Mouse (Mus musculus) embryonic fibroblast, embryonic 13.5 days (primary cell): ENCODE results near the gene Mast1.
"Not testable (repeated sequence)": the region's sequence is repeated elsewhere in the genome, so short reads cannot be mapped to it uniquely, and the experiment has no call there.

Experiments used
- CTCF ChIP-seq: IDR thresholded peaks from 2 replicates; pipeline ENCODE4 v1.5.1; 2011; ENCODE audit warnings: mild to moderate bottlenecking, control low read depth, low read length, moderate library complexity, borderline replicate concordance; ENCODE audit not compliant: insufficient read depth
- POLR2A ChIP-seq: IDR thresholded peaks from 2 replicates; pipeline ENCODE4 v1.6.1; 2011; ENCODE audit warnings: low read depth, mild to moderate bottlenecking, control low read depth, low read length, moderate library complexity

- not testable (repeated sequence) for TF ChIP-seq CTCF, POLR2A
Observed at GRCm38 (mm10) chr8:84907979-84908378, 29.2 kb downstream of the Mast1 start.
